10 mouse cellular contexts compared by ENCODE assay signal in genomic region chr4:126204016-126204415, GRCm38 (mm10). TPM values are rescaled to one million over a fixed set of nuclear protein-coding genes. Genes with fewer than 3 reads are reported as not detected.
DNase-seq lines count a peak whose midpoint lies in the region; ATAC-seq and TF ChIP-seq lines count a peak whose summit lies in the region.
"Had no signal": no experiment of that assay in that cellular context is flagged by ENCODE, and none has a peak within 500 bp of the region (broad histone marks: within the 10 kb centered on the region; RNA-seq: fewer than 3 reads in every experiment).

No protein-coding gene starts in this region.

- no peak for TF ChIP-seq CTCF in ES-Bruce4 (IDR thresholded peaks at IDR 0.05; ENCODE audit: low read depth, low read length)

- no peak for ATAC-seq in kidney, embryonic 16.5 days (ENCODE audit: low FRiP score, low TSS enrichment)
- no peak for ATAC-seq in limb, embryonic 12.5 days (ENCODE audit: insufficient number of reproducible peaks, insufficient read depth, low FRiP score, low TSS enrichment, low read depth)
- ATAC-seq in forebrain, embryonic 13.5 days: no peak
- ATAC-seq: forebrain, embryonic 16.5 days had no signal

- no peak overlapping the region for H3K9ac ChIP-seq in kidney, embryonic 16.5 days (replicated peaks; ENCODE audit: low read length)
- H3K9ac ChIP-seq in ES-Bruce4 (ENCODE audit: low read depth, poor library complexity, severe bottlenecking): peak overlapping the region; percentile 68
- H3K9ac ChIP-seq in limb, embryonic 12.5 days (replicated peaks): no peak overlapping the region
- H3K9ac ChIP-seq in forebrain, embryonic 13.5 days: no peak overlapping the region

- H3K27me3 ChIP-seq in kidney, embryonic 16.5 days (ENCODE audit: insufficient read depth, low read length): no peaks in the 10 kb centered on the region
- no peaks in the 10 kb centered on the region for H3K27me3 ChIP-seq in ES-Bruce4 (ENCODE audit: control insufficient read depth, insufficient read depth, low read length, poor library complexity, severe bottlenecking)
- H3K27me3 ChIP-seq in limb, embryonic 12.5 days: no peaks in the 10 kb centered on the region
- H3K27me3 ChIP-seq in forebrain, embryonic 13.5 days: peaks cover 3% of the 10 kb centered on the region; the same call in 1 of the 2 replicates

- TF ChIP-seq EP300 in ES-Bruce4 (IDR thresholded peaks at IDR 0.05; ENCODE audit: insufficient read depth, low read depth, low read length): no peak

- DNase-seq in cerebellum, adult 9-11 months: peak; percentile 41
- DNase-seq in cerebellum, postnatal 4 days (ENCODE audit: low spot score in 2 of 2): no peak
- DNase-seq in kidney, postnatal 25 days: no peak
- DNase-seq in gastrocnemius, adult 18-20 months (ENCODE audit: low spot score): no peak
- DNase-seq: cerebellum, postnatal 14 days had no signal

- H3K4me3 ChIP-seq in kidney, embryonic 16.5 days (ENCODE audit: low read length): no peak overlapping the region
- H3K4me3 ChIP-seq in ES-Bruce4 (ENCODE audit: low read depth, low read length): no peak overlapping the region
- no peak overlapping the region for H3K4me3 ChIP-seq in limb, embryonic 12.5 days (replicated peaks)
- no peak overlapping the region for H3K4me3 ChIP-seq in forebrain, embryonic 13.5 days

- no peak overlapping the region for H3K4me2 ChIP-seq in kidney, embryonic 16.5 days (replicated peaks; ENCODE audit: low read depth, low read length)
- peak overlapping the region; percentile 57 for H3K4me2 ChIP-seq in limb, embryonic 12.5 days
- no peak overlapping the region for H3K4me2 ChIP-seq in forebrain, embryonic 13.5 days

- H3K36me3 ChIP-seq in kidney, embryonic 16.5 days (ENCODE audit: insufficient read depth, low read length): no peaks in the 10 kb centered on the region
- H3K36me3 ChIP-seq in ES-Bruce4 (ENCODE audit: control insufficient read depth, insufficient read depth, low read length, poor library complexity, severe bottlenecking): peaks cover 2% of the 10 kb centered on the region; the same call in 1 of the 2 replicates
- H3K36me3 ChIP-seq in limb, embryonic 12.5 days: peaks cover 7% of the 10 kb centered on the region; the same call in 1 of the 2 replicates
- H3K36me3 ChIP-seq in forebrain, embryonic 13.5 days (ENCODE audit: poor library complexity, severe bottlenecking): no peaks in the 10 kb centered on the region

- 73% methylated on average over 8 of the region's 8 CpGs for WGBS in kidney, embryonic 16.5 days
- 68% methylated on average over 8 of the region's 8 CpGs for WGBS in limb, embryonic 12.5 days
- WGBS in forebrain, embryonic 13.5 days: 86% methylated on average over 8 of the region's 8 CpGs

- H3K4me1 ChIP-seq in kidney, embryonic 16.5 days (ENCODE audit: insufficient read depth, low read length): peaks cover 30% of the 10 kb centered on the region
- H3K4me1 ChIP-seq in ES-Bruce4 (ENCODE audit: control insufficient read depth, insufficient read depth, low read length): peaks cover 3% of the 10 kb centered on the region
- peaks cover 36% of the 10 kb centered on the region for H3K4me1 ChIP-seq in limb, embryonic 12.5 days (replicated peaks)
- peaks cover 27% of the 10 kb centered on the region for H3K4me1 ChIP-seq in forebrain, embryonic 13.5 days

- TF ChIP-seq POLR2A in ES-Bruce4 (IDR thresholded peaks at IDR 0.05; ENCODE audit: insufficient read depth, low read length): no peak

- H3K27ac ChIP-seq in kidney, embryonic 16.5 days (ENCODE audit: low read length): peak overlapping the region; percentile 97; the same call in 1 of the 2 replicates
- H3K27ac ChIP-seq in ES-Bruce4 (ENCODE audit: insufficient read depth, low read length): peak overlapping the region; percentile 89
- peak overlapping the region; percentile 94 for H3K27ac ChIP-seq in limb, embryonic 12.5 days
- H3K27ac ChIP-seq in forebrain, embryonic 13.5 days: no peak overlapping the region

- no peaks in the 10 kb centered on the region for H3K9me3 ChIP-seq in kidney, embryonic 16.5 days (ENCODE audit: low read length)
- H3K9me3 ChIP-seq in ES-Bruce4 (replicated peaks; ENCODE audit: control insufficient read depth, insufficient read depth, low read length, poor library complexity, severe bottlenecking): no peaks in the 10 kb centered on the region
- no peaks in the 10 kb centered on the region for H3K9me3 ChIP-seq in limb, embryonic 12.5 days
- no peaks in the 10 kb centered on the region for H3K9me3 ChIP-seq in forebrain, embryonic 13.5 days (replicated peaks)

RNA-seq across cellular contexts. Expression of gene Thrap3, which starts 1.5 kb away (rescaled TPM):
- polyA plus RNA-seq in kidney, embryonic 16.5 days (2015; fragmentation: Nextera tagmentation; extraction: Ambion mirVana): 210 and 218 TPM in 2 replicates
- polyA plus RNA-seq in ES-Bruce4 (2011; ENCODE audit: insufficient read depth, insufficient read length, low read depth, missing spikeins): 456 and 495 TPM in 2 replicates
- polyA plus RNA-seq in limb, embryonic 12.5 days (2016; fragmentation: Nextera tagmentation; extraction: Ambion mirVana): 303 and 349 TPM in 2 replicates
- polyA plus RNA-seq in forebrain, embryonic 13.5 days (2015; fragmentation: Nextera tagmentation; extraction: Ambion mirVana): 194 and 202 TPM in 2 replicates
- 100 to 1,000 TPM in 1 of 2 experiments, 10 to 100 TPM in 1; 94.1 to 101 TPM for total RNA-seq in gastrocnemius, adult 18-20 months (2021)

RNA-seq across cellular contexts. Expression of gene Sh3d21, which starts 40.7 kb away (rescaled TPM):
- polyA plus RNA-seq in kidney, embryonic 16.5 days (2015; fragmentation: Nextera tagmentation; extraction: Ambion mirVana): 9.1 and 10.5 TPM in 2 replicates
- polyA plus RNA-seq in ES-Bruce4 (2011; ENCODE audit: insufficient read depth, insufficient read length, low read depth, missing spikeins): 5.5 and 6.0 TPM in 2 replicates
- polyA plus RNA-seq in limb, embryonic 12.5 days (2016; fragmentation: Nextera tagmentation; extraction: Ambion mirVana): 7.2 and 8.4 TPM in 2 replicates
- 0.39 and 0.41 TPM in 2 replicates for polyA plus RNA-seq in forebrain, embryonic 13.5 days (2015; fragmentation: Nextera tagmentation; extraction: Ambion mirVana)
- total RNA-seq in gastrocnemius, adult 18-20 months (2021): under 1 TPM; 0.62 to 0.83 TPM

RNA-seq across cellular contexts. Expression of gene Map7d1, which starts 52.1 kb away (rescaled TPM):
- 31.5 and 32.2 TPM in 2 replicates for polyA plus RNA-seq in kidney, embryonic 16.5 days (2015; fragmentation: Nextera tagmentation; extraction: Ambion mirVana)
- 29.0 and 31.9 TPM in 2 replicates for polyA plus RNA-seq in ES-Bruce4 (2011; ENCODE audit: insufficient read depth, insufficient read length, low read depth, missing spikeins)
- 83.5 and 85.1 TPM in 2 replicates for polyA plus RNA-seq in limb, embryonic 12.5 days (2016; fragmentation: Nextera tagmentation; extraction: Ambion mirVana)
- 53.5 and 58.2 TPM in 2 replicates for polyA plus RNA-seq in forebrain, embryonic 13.5 days (2015; fragmentation: Nextera tagmentation; extraction: Ambion mirVana)
- 100 to 1,000 TPM; 185 to 200 TPM for total RNA-seq in gastrocnemius, adult 18-20 months (2021)

RNA-seq across cellular contexts. Expression of gene Eva1b, which starts 56.5 kb away (rescaled TPM):
- polyA plus RNA-seq in kidney, embryonic 16.5 days (2015; fragmentation: Nextera tagmentation; extraction: Ambion mirVana): 99.9 and 103 TPM in 2 replicates
- 13.6 and 15.9 TPM in 2 replicates for polyA plus RNA-seq in ES-Bruce4 (2011; ENCODE audit: insufficient read depth, insufficient read length, low read depth, missing spikeins)
- 65.6 and 67.5 TPM in 2 replicates for polyA plus RNA-seq in limb, embryonic 12.5 days (2016; fragmentation: Nextera tagmentation; extraction: Ambion mirVana)
- polyA plus RNA-seq in forebrain, embryonic 13.5 days (2015; fragmentation: Nextera tagmentation; extraction: Ambion mirVana): 7.9 and 8.1 TPM in 2 replicates
- 1 to 10 TPM; 2.1 to 3.3 TPM for total RNA-seq in gastrocnemius, adult 18-20 months (2021)

RNA-seq across cellular contexts. Expression of gene Trappc3, which starts 58.1 kb away (rescaled TPM):
- 113 and 120 TPM in 2 replicates for polyA plus RNA-seq in kidney, embryonic 16.5 days (2015; fragmentation: Nextera tagmentation; extraction: Ambion mirVana)
- 62.8 TPM in 2 replicates for polyA plus RNA-seq in ES-Bruce4 (2011; ENCODE audit: insufficient read depth, insufficient read length, low read depth, missing spikeins)
- 105 and 111 TPM in 2 replicates for polyA plus RNA-seq in limb, embryonic 12.5 days (2016; fragmentation: Nextera tagmentation; extraction: Ambion mirVana)
- 141 and 143 TPM in 2 replicates for polyA plus RNA-seq in forebrain, embryonic 13.5 days (2015; fragmentation: Nextera tagmentation; extraction: Ambion mirVana)
- total RNA-seq in gastrocnemius, adult 18-20 months (2021): 10 to 100 TPM; 21.0 to 26.8 TPM
